Mouse (Mus musculus): ENCODE data around the gene Rpl41. TPM values are rescaled to one million over a fixed set of nuclear protein-coding genes. Genes with fewer than 3 reads are reported as not detected.
A peak's percentile ranks its signal among the peaks of the same experiment; 100 is the strongest.
"Not testable (repeated sequence)": the region's sequence is repeated elsewhere in the genome, so short reads cannot be mapped to it uniquely, and the experiment has no call there.

Rpl41 gene
- polyA plus RNA-seq, 1 experiment from 2014 or later: 3,049 TPM

DNA sequence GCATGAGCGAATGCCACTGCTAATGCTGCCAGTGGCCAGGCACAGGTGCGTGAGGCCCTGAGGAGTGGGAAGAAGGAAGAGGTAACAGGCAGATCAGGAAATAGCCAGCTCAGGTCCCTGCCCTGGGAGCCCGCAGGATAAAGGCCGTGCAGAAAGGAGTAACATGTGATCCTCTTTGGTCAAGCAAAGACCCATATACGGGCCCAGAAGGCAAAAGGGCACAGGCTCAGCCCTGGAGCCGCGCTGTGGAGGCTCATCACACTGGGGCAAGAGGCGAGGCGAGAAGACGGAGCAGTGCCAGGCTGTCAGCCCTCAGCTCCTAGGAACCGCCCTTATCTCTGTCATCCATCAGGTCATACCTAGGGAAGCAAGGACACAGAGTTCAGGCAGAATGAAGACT is 38.8 kb downstream of the Rpl41 start:
- H3K9me3 ChIP-seq (ENCODE audit: control insufficient read depth, low read length): no peaks in the 10 kb centered on the region
- no peak overlapping the region for H3K9ac ChIP-seq (ENCODE audit: low read length)
- no peak overlapping the region for H3K4me3 ChIP-seq (ENCODE audit: low read depth, low read length)
- DNase-seq (ENCODE audit: low spot score) (no peak), ATAC-seq (replicated peaks; ENCODE audit: low FRiP score) (no peak)
- no peaks in the 10 kb centered on the region; the same call in 1 of the 2 replicates for H3K36me3 ChIP-seq (ENCODE audit: control insufficient read depth, insufficient read depth, low read length)
- H3K27me3 ChIP-seq (ENCODE audit: control insufficient read depth, insufficient read depth, low read length): no peaks in the 10 kb centered on the region
- no peaks in the 10 kb centered on the region for H3K4me1 ChIP-seq (replicated peaks; ENCODE audit: control insufficient read depth, insufficient read depth, low read length)
- 88% methylated on average over 11 of the region's 11 CpGs for WGBS
- no peak overlapping the region for H3K4me2 ChIP-seq (ENCODE audit: low read depth, low read length, severe bottlenecking)
- no peak overlapping the region for H3K27ac ChIP-seq (ENCODE audit: low read depth, low read length)

DNA sequence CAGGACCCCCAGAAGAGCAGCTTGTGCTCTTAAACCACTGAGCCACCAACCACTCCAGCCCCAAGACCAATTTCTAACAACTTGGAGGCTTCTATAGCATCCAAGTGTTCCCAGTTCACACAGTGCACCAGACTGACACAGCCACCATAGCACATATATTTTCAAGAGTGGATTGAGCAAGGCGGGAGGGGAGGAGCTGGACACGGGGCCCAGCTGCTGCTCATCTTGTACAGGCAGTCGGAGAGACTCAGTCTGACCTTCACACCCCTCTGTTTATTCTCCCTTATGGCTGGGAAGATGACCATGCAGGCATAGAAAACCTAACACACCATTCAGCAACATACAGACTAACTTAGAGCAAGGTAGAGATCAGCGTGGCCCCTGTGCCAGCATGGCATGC is 39.3 kb downstream of the Rpl41 start:
- no peak for DNase-seq (ENCODE audit: low spot score)
- Histone ChIP-seq H3K9me3 (ENCODE audit: control insufficient read depth, low read length) (no peaks in the 10 kb centered on the region), H3K4me2 (ENCODE audit: low read depth, low read length, severe bottlenecking) (no peak overlapping the region), H3K36me3 (ENCODE audit: control insufficient read depth, insufficient read depth, low read length) (no peaks in the 10 kb centered on the region; the same call in 1 of the 2 replicates), H3K4me1 (replicated peaks; ENCODE audit: control insufficient read depth, insufficient read depth, low read length) (no peaks in the 10 kb centered on the region), H3K4me3 (ENCODE audit: low read depth, low read length) (no peak overlapping the region), H3K27ac (ENCODE audit: low read depth, low read length) (no peak overlapping the region), H3K27me3 (ENCODE audit: control insufficient read depth, insufficient read depth, low read length) (no peaks in the 10 kb centered on the region), H3K9ac (ENCODE audit: low read length) (no peak overlapping the region)
- 85% methylated on average over 4 of the region's 4 CpGs for WGBS
- no peak for ATAC-seq (replicated peaks; ENCODE audit: low FRiP score)

DNA sequence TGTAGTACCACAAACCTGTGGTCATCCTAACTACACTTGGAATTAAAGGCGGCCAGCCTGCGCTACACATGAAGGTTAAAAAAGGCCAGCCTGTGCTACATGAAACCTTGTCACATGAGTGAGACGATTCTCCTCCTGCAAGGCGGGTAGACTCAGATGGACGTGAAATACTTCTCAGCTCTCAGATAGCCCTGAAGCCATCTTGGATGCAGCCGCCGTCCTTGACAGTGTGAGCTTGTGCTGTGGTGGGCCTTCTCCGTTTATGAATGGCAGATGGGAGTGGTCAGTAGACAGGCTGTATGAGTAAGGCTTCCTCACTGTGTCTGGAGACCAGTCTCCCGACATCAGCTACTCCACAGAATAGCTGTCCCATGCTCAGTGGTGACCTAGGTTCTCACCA is 39.9 kb downstream of the Rpl41 start:
- Histone ChIP-seq H3K9ac (ENCODE audit: low read length) (no peak overlapping the region), H3K27me3 (ENCODE audit: control insufficient read depth, insufficient read depth, low read length) (no peaks in the 10 kb centered on the region), H3K9me3 (ENCODE audit: control insufficient read depth, low read length) (no peaks in the 10 kb centered on the region), H3K4me1 (replicated peaks; ENCODE audit: control insufficient read depth, insufficient read depth, low read length) (no peaks in the 10 kb centered on the region), H3K27ac (ENCODE audit: low read depth, low read length) (no peak overlapping the region), H3K4me3 (ENCODE audit: low read depth, low read length) (no peak overlapping the region), H3K4me2 (ENCODE audit: low read depth, low read length, severe bottlenecking) (no peak overlapping the region), H3K36me3 (ENCODE audit: control insufficient read depth, insufficient read depth, low read length) (no peaks in the 10 kb centered on the region; the same call in 1 of the 2 replicates)
- peak; percentile 25 for DNase-seq (ENCODE audit: low spot score)
- ATAC-seq (replicated peaks; ENCODE audit: low FRiP score): no peak
- 88% methylated on average over 9 of the region's 9 CpGs for WGBS

DNA sequence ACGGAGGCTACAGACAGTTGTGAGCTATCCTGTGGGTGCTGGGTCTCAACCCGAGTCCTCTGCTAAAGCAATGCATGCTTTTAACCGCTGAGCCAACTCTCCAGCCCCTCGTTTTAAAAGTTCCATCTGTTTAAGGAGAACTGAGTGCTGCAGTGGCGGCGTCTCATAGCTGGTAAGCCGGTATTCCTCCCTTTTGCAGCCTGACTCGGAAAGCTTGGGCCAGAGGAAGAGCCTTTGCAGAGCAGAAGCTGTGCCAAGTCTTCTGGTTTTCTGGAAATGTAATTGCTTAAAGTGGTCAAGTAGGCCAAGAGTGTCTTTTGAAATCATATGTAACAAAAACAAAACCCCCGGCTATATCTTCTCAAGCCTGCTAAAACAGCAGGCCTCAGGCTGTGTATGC is 40.8 kb downstream of the Rpl41 start:
- H3K4me2 ChIP-seq (ENCODE audit: low read depth, low read length, severe bottlenecking): no peak overlapping the region
- H3K9ac ChIP-seq (ENCODE audit: low read length): no peak overlapping the region
- 85% methylated on average over 9 of the region's 9 CpGs for WGBS
- ATAC-seq (replicated peaks; ENCODE audit: low FRiP score) (no peak), DNase-seq (ENCODE audit: low spot score) (peak; percentile 33)
- H3K27me3 ChIP-seq (ENCODE audit: control insufficient read depth, insufficient read depth, low read length): no peaks in the 10 kb centered on the region
- no peak overlapping the region for H3K27ac ChIP-seq (ENCODE audit: low read depth, low read length)
- no peaks in the 10 kb centered on the region; the same call in 1 of the 2 replicates for H3K36me3 ChIP-seq (ENCODE audit: control insufficient read depth, insufficient read depth, low read length)
- H3K4me3 ChIP-seq (ENCODE audit: low read depth, low read length): no peak overlapping the region
- H3K9me3 ChIP-seq (ENCODE audit: control insufficient read depth, low read length): no peaks in the 10 kb centered on the region
- no peaks in the 10 kb centered on the region for H3K4me1 ChIP-seq (replicated peaks; ENCODE audit: control insufficient read depth, insufficient read depth, low read length)

DNA sequence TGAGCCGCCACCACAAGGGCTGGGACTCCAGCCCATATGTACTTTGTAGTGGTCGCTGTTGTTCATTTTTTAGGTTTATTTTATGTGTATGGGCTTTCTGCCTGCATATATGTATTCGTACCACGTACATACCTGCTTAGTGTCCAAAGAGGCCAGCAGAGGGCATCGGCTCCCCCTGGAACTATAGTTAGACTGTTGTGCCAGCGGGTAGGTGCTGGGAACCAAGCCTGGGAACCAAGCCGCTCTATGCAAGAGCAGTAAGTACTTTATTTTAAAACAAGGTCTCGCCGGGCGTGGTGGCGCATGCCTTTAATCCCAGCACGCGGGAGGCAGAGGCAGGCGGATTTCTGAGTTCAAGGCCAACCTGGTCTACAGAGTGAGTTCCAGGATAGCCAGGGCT is 43.1 kb downstream of the Rpl41 start:
- Histone ChIP-seq H3K4me3 (ENCODE audit: low read depth, low read length) (no peak overlapping the region), H3K27me3 (ENCODE audit: control insufficient read depth, insufficient read depth, low read length) (no peaks in the 10 kb centered on the region), H3K27ac (ENCODE audit: low read depth, low read length) (no peak overlapping the region), H3K4me2 (ENCODE audit: low read depth, low read length, severe bottlenecking) (no peak overlapping the region), H3K9me3 (ENCODE audit: control insufficient read depth, low read length) (no peaks in the 10 kb centered on the region), H3K4me1 (replicated peaks; ENCODE audit: control insufficient read depth, insufficient read depth, low read length) (no peaks in the 10 kb centered on the region), H3K36me3 (ENCODE audit: control insufficient read depth, insufficient read depth, low read length) (no peaks in the 10 kb centered on the region), H3K9ac (ENCODE audit: low read length) (no peak overlapping the region)
- DNase-seq (ENCODE audit: low spot score) (peak; percentile 50), ATAC-seq (replicated peaks; ENCODE audit: low FRiP score) (no peak)
- 92% methylated on average over 14 of the region's 14 CpGs for WGBS

DNA sequence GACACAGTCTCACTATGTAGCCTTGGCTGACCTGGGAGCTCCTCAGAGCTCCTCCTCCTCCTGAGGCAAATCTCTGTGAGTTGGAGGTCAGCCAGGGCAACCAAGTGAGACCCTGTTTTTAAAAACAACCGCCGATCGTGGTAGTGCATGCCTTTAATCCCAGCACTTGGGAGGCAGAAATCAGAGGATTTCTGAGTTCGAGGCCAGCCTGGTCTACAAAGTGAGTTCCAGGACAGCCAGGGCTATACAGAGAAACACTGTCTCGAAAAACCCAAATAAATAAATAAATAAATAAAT is 43.8 kb downstream of the Rpl41 start:
- H3K27ac ChIP-seq (ENCODE audit: low read depth, low read length); DNase-seq (ENCODE audit: low spot score); H3K4me3 ChIP-seq (ENCODE audit: low read depth, low read length); H3K4me1 ChIP-seq (replicated peaks; ENCODE audit: control insufficient read depth, insufficient read depth, low read length); H3K9me3 ChIP-seq (ENCODE audit: control insufficient read depth, low read length); H3K36me3 ChIP-seq (ENCODE audit: control insufficient read depth, insufficient read depth, low read length); H3K27me3 ChIP-seq (ENCODE audit: control insufficient read depth, insufficient read depth, low read length); H3K9ac ChIP-seq (ENCODE audit: low read length); H3K4me2 ChIP-seq (ENCODE audit: low read depth, low read length, severe bottlenecking); ATAC-seq (replicated peaks; ENCODE audit: low FRiP score): not testable (repeated sequence)
- 90% methylated on average over 5 of the region's 5 CpGs for WGBS

DNA sequence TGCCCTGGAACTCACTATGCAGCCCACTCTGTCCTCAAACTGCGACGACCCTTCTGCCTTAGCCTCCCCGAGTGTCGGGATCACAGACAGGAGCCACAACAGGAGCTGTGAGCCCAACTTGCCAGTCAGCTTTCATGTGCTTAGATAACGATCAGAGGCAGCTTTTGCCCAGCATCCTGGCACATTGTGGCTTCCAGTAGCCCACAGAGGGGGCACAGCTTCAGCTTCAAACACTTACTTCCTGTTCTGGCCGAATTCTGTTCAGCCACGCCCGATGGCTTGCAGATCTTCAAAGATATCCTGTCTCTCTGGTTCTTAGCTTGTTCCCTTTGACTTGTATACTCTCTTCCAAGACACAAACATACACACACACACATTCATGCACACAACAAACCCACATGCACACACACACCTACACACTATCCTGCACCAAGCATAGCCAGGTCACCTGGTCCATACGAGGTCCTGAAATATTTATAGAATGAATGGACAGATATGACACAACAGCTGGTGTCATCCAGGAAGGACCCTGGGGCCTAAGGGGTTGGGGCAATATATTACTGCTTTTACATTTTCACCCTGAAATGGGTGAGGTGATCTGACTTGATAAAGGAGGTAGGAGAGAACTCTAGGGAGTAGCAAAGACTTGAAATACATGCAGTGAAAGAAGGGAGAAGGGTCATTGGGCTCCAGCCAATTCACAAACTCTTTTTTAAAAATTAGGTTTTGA is 44.3 kb downstream of the Rpl41 start:
- no peak overlapping the region for H3K27ac ChIP-seq (ENCODE audit: low read depth, low read length)
- no peaks in the 10 kb centered on the region for H3K36me3 ChIP-seq (ENCODE audit: control insufficient read depth, insufficient read depth, low read length)
- no peaks in the 10 kb centered on the region for H3K27me3 ChIP-seq (ENCODE audit: control insufficient read depth, insufficient read depth, low read length)
- WGBS: 80% methylated on average over 9 of the region's 9 CpGs
- no peaks in the 10 kb centered on the region for H3K9me3 ChIP-seq (ENCODE audit: control insufficient read depth, low read length)
- H3K4me3 ChIP-seq (ENCODE audit: low read depth, low read length): no peak overlapping the region
- ATAC-seq (replicated peaks; ENCODE audit: low FRiP score) (no peak), DNase-seq (ENCODE audit: low spot score) (no peak)
- H3K4me2 ChIP-seq (ENCODE audit: low read depth, low read length, severe bottlenecking): no peak overlapping the region
- no peaks in the 10 kb centered on the region for H3K4me1 ChIP-seq (replicated peaks; ENCODE audit: control insufficient read depth, insufficient read depth, low read length)
- no peak overlapping the region for H3K9ac ChIP-seq (ENCODE audit: low read length)

DNA sequence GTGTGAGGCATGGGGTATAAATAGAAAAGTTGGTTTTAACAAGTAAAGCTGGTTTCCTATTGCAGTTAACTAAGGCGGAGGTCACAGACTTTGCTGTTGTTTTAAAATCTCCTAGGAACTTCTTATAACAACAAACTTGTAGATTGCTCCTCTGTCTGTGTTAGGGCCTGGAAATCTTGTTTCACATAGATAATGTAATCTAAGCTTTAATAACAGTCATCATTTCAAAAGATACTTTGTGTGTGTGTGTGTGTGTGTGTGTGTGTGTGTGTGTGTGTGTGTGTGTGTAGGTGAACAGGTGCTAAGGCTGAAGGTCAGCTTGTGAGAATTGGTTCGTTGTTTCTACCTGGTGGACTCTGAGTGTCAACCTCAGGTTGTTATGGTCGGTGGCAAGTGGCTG is 45.1 kb downstream of the Rpl41 start:
- H3K27me3 ChIP-seq (ENCODE audit: control insufficient read depth, insufficient read depth, low read length): no peaks in the 10 kb centered on the region
- WGBS: 92% methylated on average over 3 of the region's 3 CpGs

DNA sequence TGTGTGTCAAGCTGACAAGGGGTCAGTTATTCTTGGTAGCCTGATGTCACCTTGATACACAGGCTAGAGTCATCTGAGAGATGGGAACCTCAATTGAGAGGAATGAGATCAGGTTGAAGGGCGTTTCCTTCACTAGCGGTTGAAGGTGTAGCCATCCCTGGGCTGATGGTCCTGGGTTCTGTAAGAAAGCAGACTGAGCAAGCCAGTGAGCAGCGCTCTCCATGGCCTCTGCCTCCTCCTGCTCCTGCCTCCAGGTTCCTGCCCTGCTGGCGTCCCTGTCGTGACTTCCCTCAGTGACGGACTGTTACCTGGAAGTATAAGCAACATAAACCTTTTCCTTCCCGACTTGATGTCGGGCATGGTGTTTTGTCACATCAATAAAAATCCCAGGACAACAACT is 45.6 kb downstream of the Rpl41 start:
- no peak for DNase-seq (ENCODE audit: low spot score)
- no peak for ATAC-seq (replicated peaks; ENCODE audit: low FRiP score)
- H3K27ac ChIP-seq (ENCODE audit: low read depth, low read length): no peak overlapping the region
- H3K9me3 ChIP-seq (ENCODE audit: control insufficient read depth, low read length): no peaks in the 10 kb centered on the region
- no peaks in the 10 kb centered on the region for H3K36me3 ChIP-seq (ENCODE audit: control insufficient read depth, insufficient read depth, low read length)
- H3K4me1 ChIP-seq (replicated peaks; ENCODE audit: control insufficient read depth, insufficient read depth, low read length): no peaks in the 10 kb centered on the region
- H3K9ac ChIP-seq (ENCODE audit: low read length): no peak overlapping the region
- 78% methylated on average over 8 of the region's 8 CpGs for WGBS
- no peak overlapping the region for H3K4me3 ChIP-seq (ENCODE audit: low read depth, low read length)
- no peaks in the 10 kb centered on the region for H3K27me3 ChIP-seq (ENCODE audit: control insufficient read depth, insufficient read depth, low read length)
- H3K4me2 ChIP-seq (ENCODE audit: low read depth, low read length, severe bottlenecking): no peak overlapping the region

More for the DNA sequence above, 45.1 kb downstream of the Rpl41 start:
- no peaks in the 10 kb centered on the region for H3K4me1 ChIP-seq (replicated peaks; ENCODE audit: control insufficient read depth, insufficient read depth, low read length)
- H3K9ac ChIP-seq (ENCODE audit: low read length): no peak overlapping the region
- ATAC-seq (replicated peaks; ENCODE audit: low FRiP score) (no peak), DNase-seq (ENCODE audit: low spot score) (no peak)
- H3K36me3 ChIP-seq (ENCODE audit: control insufficient read depth, insufficient read depth, low read length): no peaks in the 10 kb centered on the region
- no peak overlapping the region for H3K4me2 ChIP-seq (ENCODE audit: low read depth, low read length, severe bottlenecking)
- H3K27ac ChIP-seq (ENCODE audit: low read depth, low read length): no peak overlapping the region
- no peak overlapping the region for H3K4me3 ChIP-seq (ENCODE audit: low read depth, low read length)
- H3K9me3 ChIP-seq (ENCODE audit: control insufficient read depth, low read length): no peaks in the 10 kb centered on the region

Measured in forebrain, embryonic 11.5 days (tissue).